In genomic region chr2:35729077-35730065, GRCm38 (mm10) we compare ENCODE assay signal across 8 mouse cellular contexts.
DNase-seq lines count a peak whose midpoint lies in the region; ATAC-seq and TF ChIP-seq lines count a peak whose summit lies in the region.

No protein-coding gene starts in this region.

- H3K4me1 ChIP-seq in intestine, embryonic 15.5 days (replicated peaks) = peaks cover 20% of the 10 kb centered on the region; the same call in 1 of the 2 replicates
- H3K4me1 ChIP-seq in liver, embryonic 15.5 days (replicated peaks) = peaks cover 20% of the 10 kb centered on the region

- no peaks in the 10 kb centered on the region for H3K9me3 ChIP-seq in intestine, embryonic 15.5 days
- no peaks in the 10 kb centered on the region for H3K9me3 ChIP-seq in liver, embryonic 15.5 days (replicated peaks)

- H3K9ac ChIP-seq in intestine, embryonic 15.5 days = no peak overlapping the region
- H3K9ac ChIP-seq in liver, embryonic 15.5 days = no peak overlapping the region

- WGBS in intestine, embryonic 15.5 days = 45% methylated on average over 16 of the region's 16 CpGs
- WGBS in liver, embryonic 15.5 days (ENCODE audit: insufficient replicate concordance) = 35% methylated on average over 16 of the region's 16 CpGs

- H3K36me3 ChIP-seq in intestine, embryonic 15.5 days = peaks cover 14% of the 10 kb centered on the region; the same call in 1 of the 2 replicates
- H3K36me3 ChIP-seq in liver, embryonic 15.5 days (replicated peaks) = no peaks in the 10 kb centered on the region

- H3K27ac ChIP-seq in intestine, embryonic 15.5 days = 0 out of 2 replicates have a peak overlapping the region, but pooled peaks have one; percentile 24
- H3K27ac ChIP-seq in liver, embryonic 15.5 days (replicated peaks) = no peak overlapping the region; the same call in 1 of the 2 replicates

- ATAC-seq in granulocyte monocyte progenitor cell, adult 5-6 weeks (replicated peaks; ENCODE audit: poor library complexity, severe bottlenecking) = peak; percentile 68
- ATAC-seq in intestine, embryonic 15.5 days = peak; percentile 83
- ATAC-seq in liver, embryonic 15.5 days (ENCODE audit: insufficient read depth) = peak; percentile 82

- TF ChIP-seq POLR2A in brain, embryonic 14.5 days (IDR thresholded peaks at IDR 0.05; ENCODE audit: borderline replicate concordance, extremely low read depth, insufficient read depth, insufficient read length, poor library complexity, severe bottlenecking) = no peak

- no peak overlapping the region for H3K4me3 ChIP-seq in intestine, embryonic 15.5 days (replicated peaks)
- H3K4me3 ChIP-seq in liver, embryonic 15.5 days (replicated peaks) = no peak overlapping the region

- no peaks in the 10 kb centered on the region for H3K27me3 ChIP-seq in intestine, embryonic 15.5 days (replicated peaks)
- H3K27me3 ChIP-seq in liver, embryonic 15.5 days = no peaks in the 10 kb centered on the region

- peak; percentile 46; the same call in 1 of the 2 replicates for TF ChIP-seq CTCF in brain, embryonic 14.5 days (IDR thresholded peaks at IDR 0.05; ENCODE audit: borderline replicate concordance, extremely low read depth, insufficient read depth, insufficient read length)

- H3K4me2 ChIP-seq in intestine, embryonic 15.5 days (replicated peaks) = no peak overlapping the region
- H3K4me2 ChIP-seq in liver, embryonic 15.5 days = peak overlapping the region; percentile 33; the same call in 1 of the 2 replicates

- DNase-seq in CD4-positive helper T cell, adult 2 months (ENCODE audit: low read depth, low spot score) = peak; percentile 6
- peak; percentile 56 for DNase-seq in brain, embryonic 14.5 days (ENCODE audit: low read depth)
- DNase-seq in neural tube, embryonic 10.5 days (ENCODE audit: extremely low spot score, low spot score) = peak; percentile 45
- DNase-seq in thymus, postnatal 4 days = no peak
- no peak for DNase-seq in cerebellum, adult 9-11 months

Comparison
In these comparisons a context has a peak if more than half of its experiments do, and no peak if none do; other contexts are left out.
1. DNase-seq: peak in CD4-positive helper T cell, adult 2 months (single experiment), brain, embryonic 14.5 days (single experiment) and neural tube, embryonic 10.5 days (single experiment); none in thymus, postnatal 4 days (single experiment) and cerebellum, adult 9-11 months (single experiment).
2. Peak in every context shown above with its lines, with median percentiles within 50 percentile points of each other: ATAC-seq.